Mouse (Mus musculus): ENCODE measurements at regions not wholly inside any gene's neighbourhood (a gene's known extent, or its start where the extent isn't known, plus 50 kb on each side); places are given as distances from the start of the nearest gene placed in this dataset.

GRCm38 (mm10) chr15:36338766-36339165 is 668.8 kb downstream of the Zfp706 start:
- TF ChIP-seq POLR2A (IDR thresholded peaks at IDR 0.05; ENCODE audit: insufficient read length, low read depth) (no peak), USF1 (IDR thresholded peaks at IDR 0.05; ENCODE audit: low read depth) (no peak), MYOG (IDR thresholded peaks at IDR 0.05; ENCODE audit: control insufficient read depth in 1 of 3, insufficient read depth in 1 of 3, insufficient read length in 2 of 3, low read depth in 2 of 3) (no peak), MYOD1 (IDR thresholded peaks at IDR 0.05; ENCODE audit: control insufficient read depth in 1 of 3, insufficient read length in 2 of 3, low read depth in 2 of 3) (no peak), MAX (IDR thresholded peaks at IDR 0.05; ENCODE audit: low read depth) (no peak), POLR2AphosphoS2 (IDR thresholded peaks at IDR 0.05; ENCODE audit: insufficient read length, low read depth) (no peak), E2F4 (IDR thresholded peaks at IDR 0.05; ENCODE audit: insufficient read depth) (no peak), SRF (IDR thresholded peaks at IDR 0.05; ENCODE audit: control insufficient read depth, insufficient read length, low read depth) (no peak)

Data from myocyte (in vitro differentiated cells).